Mouse (Mus musculus) liver, adult 2 months (tissue): ENCODE measurements around the gene Ppargc1a.

Experiments used
- CTCF ChIP-seq: fragments of 200-500 bp; IDR thresholded peaks from 2 replicates; pipeline ENCODE4 v1.5.1; 2011; ENCODE audit warnings: low read depth, low read length, control low read depth
- POLR2A ChIP-seq: fragments of 200-500 bp; IDR thresholded peaks from 2 replicates; pipeline ENCODE4 v1.6.1; 2011; ENCODE audit warnings: low read length, control low read depth; ENCODE audit not compliant: insufficient read depth; ENCODE audit errors: extremely low read depth

- TF ChIP-seq CTCF (no peak), POLR2A (no peak)
Observed at GRCm38 (mm10) chr5:51494358-51494876, 73.1 kb downstream of the Ppargc1a start.
